Mouse (Mus musculus): ENCODE measurements around the gene Ldb1.

DNA sequence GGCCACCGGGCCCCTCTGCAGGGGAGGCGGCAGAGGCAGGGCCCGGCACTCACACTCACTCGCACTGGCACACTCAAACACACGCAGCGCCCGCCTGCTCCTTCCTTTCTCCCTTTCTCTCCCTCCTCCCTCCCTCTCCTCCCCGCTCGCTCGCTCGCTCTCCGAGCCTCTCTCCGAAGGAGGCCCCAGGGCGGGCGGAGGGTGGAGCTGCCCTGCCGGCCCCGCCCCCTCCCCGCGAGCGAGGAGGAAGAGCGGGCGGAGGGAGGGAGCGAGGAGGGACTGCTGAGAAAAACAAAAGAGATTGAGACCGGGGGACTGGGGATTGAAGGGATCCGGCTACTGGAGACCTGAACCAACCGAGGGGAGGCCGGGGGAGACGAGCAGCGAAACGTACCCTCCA is 5.5 kb downstream of the Ldb1 start:
- TF ChIP-seq CTCF (IDR thresholded peaks at IDR 0.05; ENCODE audit: insufficient read depth, low read length) = no peak
- TF ChIP-seq POLR2A (IDR thresholded peaks at IDR 0.05; ENCODE audit: borderline replicate concordance, extremely low read depth, low read depth, low read length) = peak; percentile 74; the same call in 1 of the 2 replicates
